Mouse (Mus musculus): ENCODE data around the gene Abhd16a. TPM values are rescaled to one million over a fixed set of nuclear protein-coding genes. Genes with fewer than 3 reads are reported as not detected.
A peak's percentile ranks its signal among the peaks of the same experiment; 100 is the strongest.

Gene Abhd16a
- 211 and 290 TPM in 2 replicates for polyA plus RNA-seq (2012; ENCODE audit: insufficient read depth, low replicate concordance)

DNA sequence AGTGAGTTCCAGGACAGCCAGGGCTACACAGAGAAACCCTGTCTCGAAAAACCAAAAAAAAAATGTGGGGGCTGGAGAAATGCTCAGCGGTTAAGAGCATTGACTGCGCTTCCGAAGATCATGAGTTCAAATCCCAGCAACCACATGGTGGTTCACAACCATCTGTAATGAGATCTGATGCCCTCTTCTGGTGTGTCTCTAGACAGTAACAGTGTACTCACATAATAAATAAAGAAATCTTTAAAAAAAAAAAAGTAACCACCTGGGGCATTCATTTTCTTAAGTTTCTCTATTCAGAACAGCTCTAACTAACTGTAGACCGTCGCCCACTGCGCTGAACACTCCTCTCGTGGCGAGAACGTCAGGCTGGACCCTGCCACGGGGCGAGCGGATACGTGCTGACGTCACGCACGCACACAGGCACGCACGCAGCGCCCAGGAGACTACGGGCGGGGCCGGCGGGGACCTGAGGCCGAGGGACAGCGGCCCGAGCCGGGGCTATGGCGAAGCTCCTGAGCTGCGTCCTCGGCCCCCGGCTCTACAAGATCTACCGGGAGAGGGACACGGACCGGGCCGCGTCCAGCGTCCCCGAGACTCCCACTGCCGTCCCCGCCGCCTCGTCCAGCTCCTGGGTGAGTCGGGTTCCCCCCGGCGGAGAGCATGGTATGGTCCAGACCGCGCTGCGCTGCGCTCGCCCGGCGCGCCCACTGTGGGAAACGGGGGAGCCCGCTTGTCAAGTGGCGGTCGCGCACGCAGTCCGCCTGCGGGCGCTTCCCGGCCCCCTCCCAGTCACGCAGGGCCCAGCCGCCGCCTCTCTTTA, at the start of gene Abhd16a:
Gene Abhd16a (plus strand): TSS at position 439 of the 820 bp plus-strand sequence.
- Histone ChIP-seq H3K27me3 (replicated peaks) (no peaks in the 10 kb centered on the region), H3K36me3 (replicated peaks; ENCODE audit: low read length) (peaks cover 41% of the 10 kb centered on the region), H3K4me3 (replicated peaks) (peak within 1 kb of the TSS; percentile 96), H3K4me1 (peaks cover 69% of the 10 kb centered on the region), H3K9me3 (no peaks in the 10 kb centered on the region)
- TF ChIP-seq GATA1 (IDR thresholded peaks at IDR 0.05; ENCODE audit: borderline replicate concordance, low read length) (no peak), FLI1 (IDR thresholded peaks at IDR 0.05; ENCODE audit: low read length) (no peak)

DNA sequence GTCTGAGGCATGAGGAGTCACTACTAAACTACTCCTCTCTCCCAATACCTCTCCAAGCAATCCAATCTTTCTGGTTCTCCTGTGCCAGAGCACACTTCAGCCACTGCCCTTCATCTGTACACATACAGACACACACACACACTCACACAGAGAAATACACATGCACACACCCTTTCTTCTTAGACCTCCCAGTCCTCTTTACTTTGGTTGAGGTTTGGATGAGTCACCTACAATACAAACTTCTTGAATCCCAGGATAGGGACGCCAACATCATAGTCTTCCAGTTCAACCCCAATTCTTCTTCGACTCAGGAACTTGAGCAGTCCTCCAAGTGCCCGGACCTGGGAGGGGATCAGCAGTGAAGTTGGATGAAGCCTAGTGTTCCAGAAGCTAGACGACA, 45.3 kb upstream of the Abhd16a start:
- no peaks in the 10 kb centered on the region for H3K9me3 ChIP-seq

GRCm38 (mm10) chr17:35044904-35045806, 43.9 kb upstream of the Abhd16a start:
- no peak for TF ChIP-seq FLI1 (IDR thresholded peaks at IDR 0.05; ENCODE audit: low read length)
- peak overlapping the region; percentile 93 for H3K4me3 ChIP-seq (replicated peaks)
- H3K9me3 ChIP-seq: no peaks in the 10 kb centered on the region
- peaks cover 77% of the 10 kb centered on the region for H3K4me1 ChIP-seq
- peaks cover 10% of the 10 kb centered on the region for H3K36me3 ChIP-seq (replicated peaks; ENCODE audit: low read length)
- H3K27me3 ChIP-seq (replicated peaks): no peaks in the 10 kb centered on the region

More for the DNA sequence above, 45.3 kb upstream of the Abhd16a start:
- Histone ChIP-seq H3K36me3 (replicated peaks; ENCODE audit: low read length) (peaks cover 12% of the 10 kb centered on the region), H3K4me3 (replicated peaks) (no peak overlapping the region), H3K4me1 (peaks cover 83% of the 10 kb centered on the region), H3K27me3 (replicated peaks) (no peaks in the 10 kb centered on the region)
- TF ChIP-seq GATA1 (IDR thresholded peaks at IDR 0.05; ENCODE audit: borderline replicate concordance, low read length): no peak

DNA sequence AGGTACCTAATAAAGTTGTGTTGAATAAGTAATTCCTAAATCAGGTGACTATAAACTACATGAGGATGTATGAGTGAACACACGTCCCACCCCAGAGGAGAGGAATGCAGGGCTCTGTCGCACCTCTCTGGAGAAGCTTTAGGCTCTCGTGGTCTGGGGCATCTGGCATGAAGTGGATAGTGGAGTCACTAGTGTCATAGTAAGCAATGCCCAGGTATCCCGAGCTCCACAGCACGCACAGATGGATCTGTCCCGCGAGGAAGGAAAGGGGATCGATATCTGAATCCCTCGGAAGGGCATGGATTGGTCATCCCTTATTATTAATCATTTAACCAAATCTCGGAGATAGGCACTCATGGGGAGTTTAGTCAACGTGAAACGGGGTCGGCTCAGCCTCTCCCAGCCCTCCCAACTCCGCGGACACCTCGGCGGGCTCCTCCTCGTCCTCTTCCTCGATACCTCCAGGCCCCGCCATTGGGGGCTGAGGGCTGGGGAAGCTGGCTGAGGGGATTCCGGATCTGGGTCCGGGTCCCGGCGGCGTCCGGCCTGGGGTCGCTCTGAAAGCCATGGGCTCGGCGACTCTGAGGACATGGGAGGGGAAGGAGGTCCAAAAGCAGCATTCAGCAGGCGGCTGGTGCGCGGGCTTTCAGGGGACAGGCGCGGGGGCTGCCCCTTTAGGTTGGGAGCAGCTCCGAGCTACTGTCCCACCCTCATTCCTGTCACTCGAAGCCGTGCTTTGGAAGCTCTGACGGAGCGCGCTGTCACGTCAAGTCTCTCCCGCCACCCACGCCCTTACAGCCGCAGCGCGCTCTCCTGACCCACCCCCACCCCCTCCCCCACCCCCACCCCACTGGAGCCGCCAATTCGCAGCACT, 43.0 kb upstream of the Abhd16a start:
- Histone ChIP-seq H3K9me3 (no peaks in the 10 kb centered on the region), H3K27me3 (replicated peaks) (no peaks in the 10 kb centered on the region), H3K4me1 (peaks cover 74% of the 10 kb centered on the region), H3K4me3 (replicated peaks) (peak overlapping the region; percentile 93), H3K36me3 (replicated peaks; ENCODE audit: low read length) (peaks cover 7% of the 10 kb centered on the region)
- TF ChIP-seq FLI1 (IDR thresholded peaks at IDR 0.05; ENCODE audit: low read length): no peak
- no peak for TF ChIP-seq GATA1 (IDR thresholded peaks at IDR 0.05; ENCODE audit: borderline replicate concordance, low read length)

GRCm38 (mm10) chr17:35046681-35047455, 42.2 kb upstream of the Abhd16a start, which contains the start of gene Msh5:
Gene Msh5, minus strand, starts transcription at chr17:35046745.
- Histone ChIP-seq H3K27me3 (replicated peaks) (no peaks in the 10 kb centered on the region), H3K4me3 (replicated peaks) (peak within 1 kb of the TSS; percentile 93), H3K9me3 (no peaks in the 10 kb centered on the region), H3K4me1 (peaks cover 69% of the 10 kb centered on the region), H3K36me3 (replicated peaks; ENCODE audit: low read length) (peaks cover 8% of the 10 kb centered on the region)
- TF ChIP-seq FLI1 (IDR thresholded peaks at IDR 0.05; ENCODE audit: low read length) (peak; percentile 89; the same call in 1 of the 2 replicates), GATA1 (IDR thresholded peaks at IDR 0.05; ENCODE audit: borderline replicate concordance, low read length) (no peak)

DNA sequence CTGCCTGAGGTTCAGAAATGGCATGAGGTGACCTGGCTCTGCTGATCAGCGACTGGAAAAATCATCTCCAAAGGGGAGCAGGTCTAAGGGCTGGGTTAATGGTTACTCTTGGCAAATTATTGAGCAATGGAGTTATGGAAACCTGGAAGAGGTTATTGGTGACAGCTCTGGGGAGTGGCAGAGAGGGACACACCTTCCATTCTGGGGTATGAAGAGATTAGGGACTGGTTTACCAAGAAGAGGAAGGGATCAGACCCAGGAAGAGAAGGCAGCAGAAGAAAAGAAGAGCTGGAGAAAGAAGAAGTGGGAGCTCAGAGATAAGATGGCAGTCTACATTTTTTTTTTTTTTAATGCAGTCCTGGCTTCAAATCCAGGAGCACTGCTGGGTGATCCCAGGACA, 41.4 kb upstream of the Abhd16a start:
- Histone ChIP-seq H3K4me1 (peaks cover 72% of the 10 kb centered on the region), H3K9me3 (no peaks in the 10 kb centered on the region), H3K4me3 (replicated peaks) (peak overlapping the region; percentile 93), H3K27me3 (replicated peaks) (no peaks in the 10 kb centered on the region), H3K36me3 (replicated peaks; ENCODE audit: low read length) (peaks cover 14% of the 10 kb centered on the region)
- no peak for TF ChIP-seq GATA1 (IDR thresholded peaks at IDR 0.05; ENCODE audit: borderline replicate concordance, low read length)

- Histone ChIP-seq H3K36me3 (replicated peaks; ENCODE audit: low read length) (peaks cover 21% of the 10 kb centered on the region), H3K9me3 (no peaks in the 10 kb centered on the region), H3K27me3 (replicated peaks) (no peaks in the 10 kb centered on the region), H3K4me3 (replicated peaks) (peak overlapping the region; percentile 97), H3K4me1 (peaks cover 74% of the 10 kb centered on the region)
- TF ChIP-seq FLI1 (IDR thresholded peaks at IDR 0.05; ENCODE audit: low read length) (no peak), GATA1 (IDR thresholded peaks at IDR 0.05; ENCODE audit: borderline replicate concordance, low read length) (no peak)
These were observed 40.7 kb upstream of the Abhd16a start for GRCm38 (mm10) chr17:35048149-35048931.

DNA sequence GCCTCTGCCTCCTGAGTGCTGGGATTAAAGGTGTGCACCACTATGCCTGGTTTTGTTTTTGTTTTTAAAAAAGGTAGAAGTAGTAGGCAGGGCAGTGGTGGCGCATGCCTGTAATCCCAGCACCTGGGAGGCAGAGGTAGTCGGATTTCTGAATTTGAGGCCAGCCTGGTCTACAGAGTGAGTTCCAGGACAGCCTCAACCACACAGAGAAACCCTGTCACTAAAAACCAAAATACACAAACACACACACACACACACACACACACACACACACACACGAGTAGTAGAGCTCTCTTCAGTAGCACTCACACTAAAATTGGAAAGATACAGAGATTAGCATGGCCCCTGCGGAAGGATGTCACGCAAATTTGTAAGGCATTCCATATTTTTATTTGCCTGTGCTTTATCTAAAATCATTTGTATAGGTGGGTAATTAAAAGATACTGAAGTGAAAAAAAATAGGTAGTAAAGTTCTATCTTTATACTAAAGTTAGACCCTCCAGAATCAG, 40.1 kb upstream of the Abhd16a start:
- TF ChIP-seq GATA1 (IDR thresholded peaks at IDR 0.05; ENCODE audit: borderline replicate concordance, low read length): no peak
- TF ChIP-seq FLI1 (IDR thresholded peaks at IDR 0.05; ENCODE audit: low read length): no peak
- H3K9me3 ChIP-seq: no peaks in the 10 kb centered on the region
- peak overlapping the region; percentile 97 for H3K4me3 ChIP-seq (replicated peaks)
- no peaks in the 10 kb centered on the region for H3K27me3 ChIP-seq (replicated peaks)
- H3K4me1 ChIP-seq: peaks cover 73% of the 10 kb centered on the region
- H3K36me3 ChIP-seq (replicated peaks; ENCODE audit: low read length): peaks cover 27% of the 10 kb centered on the region
